Mouse (Mus musculus) liver, adult 2 months (tissue): ENCODE measurements around the gene Pola2.

Source experiments
- CTCF ChIP-seq: fragments of 200-500 bp; IDR thresholded peaks from 2 replicates; pipeline ENCODE4 v1.5.1; 2011; ENCODE audit warnings: low read depth, low read length, control low read depth
- POLR2A ChIP-seq: fragments of 200-500 bp; IDR thresholded peaks from 2 replicates; pipeline ENCODE4 v1.6.1; 2011; ENCODE audit warnings: low read length, control low read depth; ENCODE audit not compliant: insufficient read depth; ENCODE audit errors: extremely low read depth

DNA sequence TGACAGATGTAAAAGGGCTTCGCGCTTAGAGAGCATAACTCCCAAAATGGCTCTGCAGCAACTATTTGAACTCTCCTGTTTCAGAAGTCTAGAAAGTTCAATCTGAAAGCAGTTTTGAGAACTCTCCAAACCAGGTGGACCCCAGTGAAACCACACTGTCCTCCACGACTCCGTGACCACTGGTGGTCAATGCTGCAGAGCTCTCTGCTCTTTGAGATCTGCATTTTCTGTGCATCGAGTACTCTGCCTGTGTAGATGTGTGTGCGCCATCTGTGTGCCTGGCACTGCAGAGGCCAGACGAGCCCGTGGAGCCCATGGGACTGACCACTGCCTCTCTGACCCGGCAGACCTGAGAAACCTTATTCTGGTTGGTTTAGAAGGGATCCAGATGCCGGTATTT lies 9.1 kb downstream of the Pola2 start:
- TF ChIP-seq CTCF (no peak), POLR2A (no peak)
